Mouse (Mus musculus): ENCODE data around the gene Zfp799. TPM values are rescaled to one million over a fixed set of nuclear protein-coding genes. Genes with fewer than 3 reads are reported as not detected.

Gene Zfp799
- polyA plus RNA-seq, 1 experiment from 2014 or later = 14.2 TPM

Other genes with a start within 250 kb of the Zfp799 start
- not detected in 2 replicates for gene Cyp4f37, start 209.0 kb downstream of the Zfp799 start, polyA plus RNA-seq (2015; fragmentation: Nextera tagmentation; extraction: Ambion mirVana)
- gene Cyp4f40, start 171.4 kb downstream of the Zfp799 start, polyA plus RNA-seq (2015; fragmentation: Nextera tagmentation; extraction: Ambion mirVana) = 0.21 TPM in 1 of 2 replicates, not detected in the other
- not detected in 2 replicates for gene Cyp4f15, start 144.6 kb downstream of the Zfp799 start, polyA plus RNA-seq (2015; fragmentation: Nextera tagmentation; extraction: Ambion mirVana)
- gene Zfp871, start 42.0 kb downstream of the Zfp799 start, polyA plus RNA-seq (2015; fragmentation: Nextera tagmentation; extraction: Ambion mirVana) = 34.9 and 35.2 TPM in 2 replicates
- gene Zfp811, start 20.3 kb downstream of the Zfp799 start, polyA plus RNA-seq (2015; fragmentation: Nextera tagmentation; extraction: Ambion mirVana) = 2.4 and 2.5 TPM in 2 replicates
- gene Zfp870, start 61.4 kb upstream of the Zfp799 start, polyA plus RNA-seq (2015; fragmentation: Nextera tagmentation; extraction: Ambion mirVana) = 9.1 and 10.4 TPM in 2 replicates
- 0.25 TPM in 1 of 2 replicates, not detected in the other for gene Cyp4f14, start 87.1 kb upstream of the Zfp799 start, polyA plus RNA-seq (2015; fragmentation: Nextera tagmentation; extraction: Ambion mirVana)
- 11.6 and 17.2 TPM in 2 replicates for gene Cyp4f13, start 117.1 kb upstream of the Zfp799 start, polyA plus RNA-seq (2015; fragmentation: Nextera tagmentation; extraction: Ambion mirVana)
- 10.7 and 10.9 TPM in 2 replicates for gene Zfp472, start 135.6 kb upstream of the Zfp799 start, polyA plus RNA-seq (2015; fragmentation: Nextera tagmentation; extraction: Ambion mirVana)
- 11.3 and 12.7 TPM in 2 replicates for gene Zfp952, start 162.9 kb upstream of the Zfp799 start, polyA plus RNA-seq (2015; fragmentation: Nextera tagmentation; extraction: Ambion mirVana)
- gene Zfp763, start 203.1 kb upstream of the Zfp799 start, polyA plus RNA-seq (2015; fragmentation: Nextera tagmentation; extraction: Ambion mirVana) = 13.6 and 14.9 TPM in 2 replicates
- not detected in 2 replicates for gene 4921501E09Rik, start 237.8 kb upstream of the Zfp799 start, polyA plus RNA-seq (2015; fragmentation: Nextera tagmentation; extraction: Ambion mirVana)

Data from lung, embryonic 16.5 days (tissue).